Mouse (Mus musculus): ENCODE data around the gene Vamp3. TPM values are rescaled to one million over a fixed set of nuclear protein-coding genes. Genes with fewer than 3 reads are reported as not detected.

The Vamp3 gene
- polyA plus RNA-seq, 1 experiment from 2014 or later = 29.9 TPM

- Histone ChIP-seq H3K9ac (ENCODE audit: low read depth, low read length) (no peak overlapping the region), H3K9me3 (replicated peaks; ENCODE audit: control insufficient read depth, low read length) (no peaks in the 10 kb centered on the region), H3K4me3 (ENCODE audit: low read depth, low read length) (no peak overlapping the region), H3K4me2 (ENCODE audit: low read depth, low read length) (no peak overlapping the region), H3K4me1 (ENCODE audit: control insufficient read depth, low read depth, low read length) (no peaks in the 10 kb centered on the region), H3K36me3 (ENCODE audit: control insufficient read depth, insufficient read depth) (no peaks in the 10 kb centered on the region), H3K27ac (ENCODE audit: low read length) (no peak overlapping the region), H3K27me3 (ENCODE audit: control insufficient read depth, insufficient read depth, low read depth, low read length) (no peaks in the 10 kb centered on the region)
- ATAC-seq (ENCODE audit: low read depth) = no peak
- WGBS (ENCODE audit: insufficient replicate concordance) = 77% methylated on average over 9 of the region's 9 CpGs
Observed at GRCm38 (mm10) chr4:150998626-150999025, 59.1 kb downstream of the Vamp3 start.

Other genes with a start within 250 kb of the Vamp3 start
- gene Errfi1, start 204.0 kb downstream of the Vamp3 start, polyA plus RNA-seq (2015; fragmentation: Nextera tagmentation; extraction: Ambion mirVana) = 38.7 and 41.4 TPM in 2 replicates
- gene Park7, start 143.5 kb downstream of the Vamp3 start, polyA plus RNA-seq (2015; fragmentation: Nextera tagmentation; extraction: Ambion mirVana) = 177 and 184 TPM in 2 replicates
- gene Tnfrsf9, start 143.4 kb downstream of the Vamp3 start, polyA plus RNA-seq (2015; fragmentation: Nextera tagmentation; extraction: Ambion mirVana) = 0.12 and 0.20 TPM in 2 replicates
- not detected in 2 replicates for gene Uts2, start 60.9 kb downstream of the Vamp3 start, polyA plus RNA-seq (2015; fragmentation: Nextera tagmentation; extraction: Ambion mirVana)
- 2.9 and 3.8 TPM in 2 replicates for gene Per3, start 13.3 kb downstream of the Vamp3 start, polyA plus RNA-seq (2015; fragmentation: Nextera tagmentation; extraction: Ambion mirVana)
- gene Gm13090, start 31.6 kb upstream of the Vamp3 start, polyA plus RNA-seq (2015; fragmentation: Nextera tagmentation; extraction: Ambion mirVana) = not detected in 2 replicates

All from liver, embryonic 16.5 days (tissue).